24 mouse cellular contexts compared by ENCODE assay signal in the genomic region with DNA sequence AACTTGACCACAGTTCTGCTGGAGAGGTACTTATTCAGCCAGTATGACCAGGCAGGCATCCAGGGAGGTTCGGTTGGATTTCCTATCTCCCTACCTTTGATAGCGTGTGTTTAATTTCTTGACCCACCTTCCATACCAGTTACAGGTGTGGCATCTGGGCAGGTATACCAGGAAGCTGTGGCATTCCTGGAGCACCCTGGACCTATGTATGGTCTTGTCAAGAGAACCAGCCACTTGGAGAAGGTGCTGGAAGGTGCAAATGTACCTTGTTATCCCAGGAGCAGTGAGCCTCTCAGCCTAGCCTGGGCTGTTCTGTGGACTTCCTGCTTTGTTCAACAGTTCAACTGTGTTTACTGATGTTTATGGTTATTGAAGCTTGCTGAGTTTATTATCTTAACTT.
DNase-seq lines count a peak whose midpoint lies in the region; ATAC-seq lines count a peak whose summit lies in the region.
"Had no signal": no experiment of that assay in that cellular context is flagged by ENCODE, and none has a peak within 500 bp of the region (broad histone marks: within the 10 kb centered on the region; RNA-seq: fewer than 3 reads in every experiment).

No protein-coding gene starts in this region.

- H3K9me3 ChIP-seq in heart, embryonic 12.5 days (replicated peaks), result no peaks in the 10 kb centered on the region
- no peaks in the 10 kb centered on the region for H3K9me3 ChIP-seq in lung, embryonic 16.5 days (ENCODE audit: control insufficient read depth, low read length)
- H3K9me3 ChIP-seq: embryonic facial prominence, embryonic 15.5 days; heart, embryonic 10.5 days; hindbrain, embryonic 12.5 days; limb, embryonic 15.5 days; midbrain, embryonic 10.5 days had no signal

- intact Hi-C loops in heart, postnatal 10 days (cut with DNase I), result no loop called here

- H3K27me3 ChIP-seq in heart, embryonic 12.5 days (replicated peaks), result no peaks in the 10 kb centered on the region
- H3K27me3 ChIP-seq in lung, embryonic 16.5 days (ENCODE audit: control insufficient read depth, insufficient read depth, low read depth, low read length), result no peaks in the 10 kb centered on the region
- H3K27me3 ChIP-seq: embryonic facial prominence, embryonic 15.5 days; hindbrain, embryonic 12.5 days; limb, embryonic 15.5 days had no signal

- H3K9ac ChIP-seq in heart, embryonic 12.5 days, result no peak overlapping the region
- no peak overlapping the region for H3K9ac ChIP-seq in lung, embryonic 16.5 days (ENCODE audit: low read length)
- H3K9ac ChIP-seq: embryonic facial prominence, embryonic 15.5 days; hindbrain, embryonic 12.5 days; limb, embryonic 15.5 days; liver, embryonic 14.5 days had no signal

- 83% methylated on average over 2 of the region's 2 CpGs for WGBS in heart, embryonic 12.5 days
- WGBS in lung, embryonic 16.5 days, result 55% methylated on average over 2 of the region's 2 CpGs

- no peak for DNase-seq in heart, postnatal 10 days
- peak; percentile 32 to 61 for DNase-seq in lung, postnatal 4 days
- DNase-seq in left cerebral cortex, adult 9 months (ENCODE audit: low spot score in 2 of 2), result no peak
- no peak for DNase-seq in kidney, adult 11 months
- DNase-seq: adrenal gland, postnatal 14 days; cerebellum, adult 8-10 months; gastrocnemius, postnatal 10 days; heart, postnatal 14 days; kidney, adult 9 months; kidney, postnatal 14 days; left cerebral cortex, postnatal 4 days; right cerebral cortex, postnatal 4 days; thymus, postnatal 36 days had no signal

- no peak overlapping the region for H3K4me3 ChIP-seq in heart, embryonic 12.5 days
- no peak overlapping the region for H3K4me3 ChIP-seq in lung, embryonic 16.5 days (ENCODE audit: low read length)
- H3K4me3 ChIP-seq: embryonic facial prominence, embryonic 15.5 days; heart, embryonic 10.5 days; hindbrain, embryonic 12.5 days; limb, embryonic 15.5 days; midbrain, embryonic 10.5 days had no signal

- H3K27ac ChIP-seq in heart, embryonic 12.5 days (ENCODE audit: poor library complexity, severe bottlenecking), result peak overlapping the region; percentile 46; the same call in 1 of the 2 replicates
- H3K27ac ChIP-seq in lung, embryonic 16.5 days (ENCODE audit: low read length), result peak overlapping the region; percentile 39; the same call in 1 of the 2 replicates
- H3K27ac ChIP-seq: embryonic facial prominence, embryonic 15.5 days; heart, embryonic 10.5 days; hindbrain, embryonic 12.5 days; limb, embryonic 15.5 days; liver, embryonic 14.5 days; midbrain, embryonic 10.5 days had no signal

- H3K4me2 ChIP-seq in heart, embryonic 12.5 days, result no peak overlapping the region
- H3K4me2 ChIP-seq in lung, embryonic 16.5 days (ENCODE audit: low read depth, low read length), result no peak overlapping the region
- H3K4me2 ChIP-seq: embryonic facial prominence, embryonic 15.5 days; hindbrain, embryonic 12.5 days; limb, embryonic 15.5 days had no signal

- no peaks in the 10 kb centered on the region for H3K36me3 ChIP-seq in heart, embryonic 12.5 days
- H3K36me3 ChIP-seq in lung, embryonic 16.5 days (ENCODE audit: control insufficient read depth, insufficient read depth, low read length), result no peaks in the 10 kb centered on the region
- H3K36me3 ChIP-seq: embryonic facial prominence, embryonic 15.5 days; heart, embryonic 10.5 days; hindbrain, embryonic 12.5 days; limb, embryonic 15.5 days had no signal

- no peak for ATAC-seq in heart, embryonic 12.5 days (ENCODE audit: insufficient number of reproducible peaks, low FRiP score)
- ATAC-seq in lung, embryonic 16.5 days (ENCODE audit: low read depth), result peak; percentile 79
- ATAC-seq in frontal cortex, adult (ENCODE audit: low TSS enrichment), result no peak
- no peak for ATAC-seq in CD4-positive, CD25-positive, alpha-beta regulatory T cell, adult 4 months
- ATAC-seq: forebrain, embryonic 14.5 days had no signal

- H3K4me1 ChIP-seq in heart, embryonic 12.5 days (replicated peaks), result peaks cover 23% of the 10 kb centered on the region
- 0 out of 2 replicates have a peak, but pooled peaks cover 3% of the 10 kb centered on the region for H3K4me1 ChIP-seq in lung, embryonic 16.5 days (replicated peaks; ENCODE audit: control insufficient read depth, insufficient read depth, low read length)
- H3K4me1 ChIP-seq: embryonic facial prominence, embryonic 15.5 days; hindbrain, embryonic 12.5 days; limb, embryonic 15.5 days had no signal

Comparison
In these comparisons a context has a peak if more than half of its experiments do, and no peak if none do; other contexts are left out.
1. DNase-seq: peak in lung, postnatal 4 days (2 of 2); none in heart, postnatal 10 days (0 of 2), left cerebral cortex, adult 9 months (0 of 2) and kidney, adult 11 months (single experiment).